Mouse (Mus musculus) limb, embryonic 15.5 days (tissue): ENCODE results near the gene Slc5a8. TPM values are rescaled to one million over a fixed set of nuclear protein-coding genes. Genes with fewer than 3 reads are reported as not detected.

ENCODE experiments used
- ATAC-seq: fragments of 200-750 bp; cut with Nextera tagmentation; 2 replicates; pipeline ENCODE4 v1.8.0; 2017; ENCODE audit warnings: low read depth, moderate TSS enrichment; ENCODE audit not compliant: insufficient number of reproducible peaks, low FRiP score, low TSS enrichment
- H3K27ac ChIP-seq: fragments of 300-500 bp; sonication (generic); 2 replicates; pipeline ENCODE4 v1.5.1; 2015; ENCODE audit warnings: moderate library complexity, mild to moderate bottlenecking, inconsistent platforms
- H3K27me3 ChIP-seq: fragments of 300-500 bp; sonication (generic); 2 replicates; pipeline ENCODE4 v1.6.1; 2015; ENCODE audit warnings: inconsistent platforms
- H3K36me3 ChIP-seq: fragments of 300-500 bp; sonication (generic); 2 replicates; pipeline ENCODE4 v1.6.1; 2015; ENCODE audit warnings: inconsistent platforms
- H3K4me1 ChIP-seq: fragments of 300-500 bp; sonication (generic); 2 replicates; pipeline ENCODE4 v1.6.1; 2015; ENCODE audit warnings: inconsistent platforms
- H3K4me2 ChIP-seq: fragments of 300-500 bp; sonication (generic); 2 replicates; pipeline ENCODE4 v1.6.1; 2015; ENCODE audit warnings: mild to moderate bottlenecking, inconsistent platforms
- H3K4me3 ChIP-seq: fragments of 300-500 bp; sonication (generic); 2 replicates; pipeline ENCODE4 v1.5.1; 2015; ENCODE audit warnings: mild to moderate bottlenecking, inconsistent platforms
- H3K9ac ChIP-seq: fragments of 300-500 bp; sonication (generic); 2 replicates; pipeline ENCODE4 v1.6.1; 2015; ENCODE audit warnings: inconsistent platforms
- H3K9me3 ChIP-seq: fragments of 300-500 bp; sonication (generic); 2 replicates; pipeline ENCODE4 v1.6.1; 2016; ENCODE audit warnings: inconsistent platforms
- WGBS: fragments of 180-500 bp; shearing (Covaris S2); methylation state at CpG from one replicate; pipeline ENCODE4 v1.1.7; 2015; 5-methylcytosine and 5-hydroxymethylcytosine counted together
- polyA plus RNA-seq: library from polyadenylated mRNA; unstranded; fragments of >200 nt; fragmentation: Nextera tagmentation; extraction: Ambion mirVana; gene quantifications from 2 replicates; pipeline ENCODE4 v1.2.1, GENCODE M21; 2015

Gene Slc5a8
- polyA plus RNA-seq, result 0.07 TPM in 1 of 2 replicates, not detected in the other

DNA sequence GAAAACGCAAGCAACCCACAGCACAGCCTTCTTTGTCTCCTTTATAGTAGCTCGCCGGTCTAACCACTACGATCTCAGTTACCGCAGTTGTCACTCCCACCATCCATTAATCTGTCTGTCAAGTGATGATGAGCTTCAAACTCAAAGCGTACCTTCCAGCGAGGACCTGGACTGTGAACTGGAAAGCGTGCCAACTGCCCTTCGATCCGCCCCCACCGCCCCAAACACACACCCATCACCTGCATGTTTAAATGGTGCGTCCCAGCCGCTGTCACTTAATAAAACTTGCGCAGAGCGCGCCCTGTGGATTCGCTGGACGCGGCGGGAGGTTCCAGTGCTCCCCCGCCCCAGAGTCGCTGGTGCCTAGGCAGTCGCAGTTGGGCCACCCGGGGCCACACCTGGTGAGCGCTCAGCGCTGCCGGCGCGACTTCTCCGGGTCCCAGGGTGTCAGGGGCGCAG is at the start of gene Slc5a8:
Slc5a8 (plus strand) TSS at position 361 of the 459 bp plus-strand sequence.
- no peaks in the 10 kb centered on the region for H3K9me3 ChIP-seq
- no peak within 1 kb of the TSS for H3K9ac ChIP-seq
- H3K4me2 ChIP-seq, result peak within 1 kb of the TSS; percentile 37
- peaks cover 8% of the 10 kb centered on the region for H3K4me1 ChIP-seq
- ATAC-seq, result no peak
- peak within 1 kb of the TSS; percentile 21 for H3K4me3 ChIP-seq
- WGBS, result 2% methylated on average over 31 of the region's 31 CpGs
- peaks cover 38% of the 10 kb centered on the region for H3K27me3 ChIP-seq
- no peak within 1 kb of the TSS for H3K27ac ChIP-seq
- H3K36me3 ChIP-seq, result no peaks in the 10 kb centered on the region

DNA sequence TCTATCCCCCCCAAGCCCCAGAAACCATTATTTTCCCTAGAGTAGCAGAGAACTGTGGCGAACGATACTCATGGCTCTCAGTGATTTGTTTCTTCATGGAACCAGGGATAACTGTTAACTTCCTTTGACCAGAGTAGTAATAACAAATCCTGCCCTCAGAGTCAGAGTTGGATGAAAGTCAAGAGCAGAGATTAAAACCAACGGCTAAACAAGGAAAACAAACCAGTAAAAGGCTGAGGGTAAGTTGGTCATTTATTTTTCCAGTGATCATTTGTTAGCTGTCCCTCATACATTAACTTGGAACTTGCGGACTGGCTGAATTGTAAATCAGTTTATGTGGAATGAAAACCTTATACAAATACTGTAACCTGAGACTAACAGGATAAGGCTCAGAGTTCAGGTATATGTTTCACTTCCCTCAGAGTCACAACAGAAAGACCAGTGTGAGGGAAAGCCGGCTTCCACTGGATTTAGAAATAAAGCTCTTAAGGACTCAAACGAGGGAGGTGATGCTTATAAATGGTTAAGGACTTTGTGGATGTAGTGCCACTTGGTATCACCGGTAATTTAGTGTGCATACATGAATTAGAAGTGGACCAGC is 36.8 kb upstream of the Slc5a8 start:
- no peak for ATAC-seq
- WGBS, result 60% methylated on average over 7 of the region's 7 CpGs
- Histone ChIP-seq H3K4me2 (no peak overlapping the region), H3K9ac (no peak overlapping the region), H3K9me3 (no peaks in the 10 kb centered on the region), H3K36me3 (no peaks in the 10 kb centered on the region), H3K27ac (no peak overlapping the region), H3K4me3 (no peak overlapping the region), H3K27me3 (no peaks in the 10 kb centered on the region), H3K4me1 (no peaks in the 10 kb centered on the region)

DNA sequence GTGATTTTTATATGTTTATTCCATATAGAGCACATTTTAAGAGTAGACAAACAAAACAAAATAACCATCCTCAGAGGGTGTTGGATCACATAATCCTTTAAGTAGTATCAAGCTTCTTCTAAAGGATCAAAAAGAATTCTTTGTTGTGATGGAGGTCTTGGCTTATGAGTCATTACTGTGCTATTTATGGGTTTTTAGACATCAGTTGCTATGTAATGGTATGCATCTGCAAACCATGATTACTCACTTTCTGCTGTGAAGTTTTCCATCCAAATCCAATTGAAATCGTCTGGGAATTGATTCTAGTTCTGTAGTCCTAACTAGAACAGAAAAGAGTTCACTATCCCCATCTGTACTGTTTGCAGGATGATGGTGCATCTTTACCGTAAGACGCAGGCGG is 35.8 kb upstream of the Slc5a8 start:
- Histone ChIP-seq H3K4me3 (no peak overlapping the region), H3K9ac (no peak overlapping the region), H3K4me2 (no peak overlapping the region), H3K27me3 (no peaks in the 10 kb centered on the region), H3K27ac (no peak overlapping the region), H3K4me1 (no peaks in the 10 kb centered on the region), H3K36me3 (no peaks in the 10 kb centered on the region), H3K9me3 (no peaks in the 10 kb centered on the region)
- 80% methylated on average over 4 of the region's 4 CpGs for WGBS
- ATAC-seq, result no peak

GRCm38 (mm10) chr10:88853326-88853725 is 32.5 kb upstream of the Slc5a8 start:
- no peak for ATAC-seq
- H3K4me2 ChIP-seq, result no peak overlapping the region
- H3K4me1 ChIP-seq, result no peaks in the 10 kb centered on the region
- H3K36me3 ChIP-seq, result no peaks in the 10 kb centered on the region
- no peaks in the 10 kb centered on the region for H3K9me3 ChIP-seq
- H3K9ac ChIP-seq, result no peak overlapping the region
- WGBS, result 86% methylated on average over 7 of the region's 7 CpGs
- no peaks in the 10 kb centered on the region for H3K27me3 ChIP-seq
- H3K4me3 ChIP-seq, result no peak overlapping the region
- H3K27ac ChIP-seq, result no peak overlapping the region

- H3K4me2 ChIP-seq, result no peak overlapping the region
- no peaks in the 10 kb centered on the region for H3K36me3 ChIP-seq
- no peaks in the 10 kb centered on the region for H3K4me1 ChIP-seq
- H3K27me3 ChIP-seq, result no peaks in the 10 kb centered on the region
- no peak overlapping the region for H3K4me3 ChIP-seq
- WGBS, result 67% methylated on average over 3 of the region's 3 CpGs
- H3K27ac ChIP-seq, result no peak overlapping the region
- ATAC-seq, result no peak
- no peaks in the 10 kb centered on the region for H3K9me3 ChIP-seq
- no peak overlapping the region for H3K9ac ChIP-seq
Measured at GRCm38 (mm10) chr10:88860911-88861310, 24.9 kb upstream of the Slc5a8 start.

DNA sequence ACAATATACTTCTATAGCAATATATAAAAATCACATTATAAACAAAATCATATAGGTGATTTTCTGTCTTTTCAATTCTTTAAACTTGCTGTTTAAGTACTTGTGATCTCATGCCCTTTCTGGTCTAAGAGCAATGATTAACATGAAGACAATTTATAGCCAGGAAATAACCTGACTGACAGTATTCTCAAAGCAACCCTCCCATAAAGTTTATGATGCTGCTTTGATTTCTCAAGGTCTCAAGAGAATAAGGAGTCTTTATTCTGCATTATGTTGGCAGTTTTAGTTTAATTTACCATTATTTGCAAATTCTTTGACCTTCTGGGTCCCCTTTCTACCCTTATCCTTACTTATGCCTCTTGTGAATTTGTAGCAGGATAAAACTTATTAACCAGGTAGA is 24.4 kb upstream of the Slc5a8 start:
- Histone ChIP-seq H3K27me3 (no peaks in the 10 kb centered on the region), H3K9me3 (no peaks in the 10 kb centered on the region), H3K4me3 (no peak overlapping the region), H3K4me1 (no peaks in the 10 kb centered on the region), H3K9ac (no peak overlapping the region), H3K4me2 (no peak overlapping the region), H3K27ac (no peak overlapping the region), H3K36me3 (no peaks in the 10 kb centered on the region)
- no peak for ATAC-seq

GRCm38 (mm10) chr10:88862293-88862692 is 23.5 kb upstream of the Slc5a8 start:
- H3K27ac ChIP-seq, result no peak overlapping the region
- WGBS, result 88% methylated on average over 5 of the region's 5 CpGs
- H3K4me1 ChIP-seq, result no peaks in the 10 kb centered on the region
- no peak overlapping the region for H3K4me2 ChIP-seq
- H3K9me3 ChIP-seq, result no peaks in the 10 kb centered on the region
- H3K4me3 ChIP-seq, result no peak overlapping the region
- no peak overlapping the region for H3K9ac ChIP-seq
- ATAC-seq, result no peak
- no peaks in the 10 kb centered on the region for H3K27me3 ChIP-seq
- no peaks in the 10 kb centered on the region for H3K36me3 ChIP-seq

GRCm38 (mm10) chr10:88866017-88866416 is 19.8 kb upstream of the Slc5a8 start:
- Histone ChIP-seq H3K27me3 (no peaks in the 10 kb centered on the region), H3K4me1 (no peaks in the 10 kb centered on the region), H3K36me3 (no peaks in the 10 kb centered on the region), H3K4me2 (no peak overlapping the region), H3K9me3 (no peaks in the 10 kb centered on the region), H3K27ac (no peak overlapping the region), H3K9ac (no peak overlapping the region), H3K4me3 (no peak overlapping the region)
- ATAC-seq, result no peak
- WGBS, result 52% methylated on average over 2 of the region's 2 CpGs

GRCm38 (mm10) chr10:88874870-88875269 is 10.9 kb upstream of the Slc5a8 start:
- no peaks in the 10 kb centered on the region for H3K4me1 ChIP-seq
- H3K9me3 ChIP-seq, result no peaks in the 10 kb centered on the region
- H3K4me3 ChIP-seq, result no peak overlapping the region
- 65% methylated on average over 5 of the region's 5 CpGs for WGBS
- no peaks in the 10 kb centered on the region for H3K36me3 ChIP-seq
- H3K27ac ChIP-seq, result no peak overlapping the region
- no peak overlapping the region for H3K4me2 ChIP-seq
- no peak overlapping the region for H3K9ac ChIP-seq
- no peaks in the 10 kb centered on the region for H3K27me3 ChIP-seq
- no peak for ATAC-seq

DNA sequence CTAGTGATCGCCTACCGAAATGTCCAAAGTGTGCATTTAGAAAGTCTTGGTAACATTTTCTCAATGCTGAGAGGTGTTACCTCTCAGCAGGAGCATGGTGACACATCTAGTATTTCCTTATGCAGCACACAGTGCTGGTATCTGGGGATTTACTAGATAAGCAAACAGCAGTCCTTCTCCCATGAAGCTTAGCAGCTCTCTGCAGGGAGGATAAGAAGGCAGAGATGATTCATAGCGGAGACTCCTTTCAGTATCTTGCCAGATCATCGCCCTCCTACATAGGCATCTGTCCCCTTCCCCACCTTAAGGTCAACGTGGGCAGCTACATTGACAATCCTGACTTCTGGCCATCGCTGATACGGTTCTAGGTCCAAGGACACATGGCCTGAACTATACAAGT is 8.4 kb upstream of the Slc5a8 start:
- Histone ChIP-seq H3K4me2 (no peak overlapping the region), H3K27ac (no peak overlapping the region), H3K4me3 (no peak overlapping the region), H3K9ac (no peak overlapping the region), H3K4me1 (no peaks in the 10 kb centered on the region), H3K9me3 (no peaks in the 10 kb centered on the region), H3K36me3 (no peaks in the 10 kb centered on the region), H3K27me3 (no peaks in the 10 kb centered on the region)
- WGBS, result 83% methylated on average over 7 of the region's 7 CpGs
- ATAC-seq, result no peak

DNA sequence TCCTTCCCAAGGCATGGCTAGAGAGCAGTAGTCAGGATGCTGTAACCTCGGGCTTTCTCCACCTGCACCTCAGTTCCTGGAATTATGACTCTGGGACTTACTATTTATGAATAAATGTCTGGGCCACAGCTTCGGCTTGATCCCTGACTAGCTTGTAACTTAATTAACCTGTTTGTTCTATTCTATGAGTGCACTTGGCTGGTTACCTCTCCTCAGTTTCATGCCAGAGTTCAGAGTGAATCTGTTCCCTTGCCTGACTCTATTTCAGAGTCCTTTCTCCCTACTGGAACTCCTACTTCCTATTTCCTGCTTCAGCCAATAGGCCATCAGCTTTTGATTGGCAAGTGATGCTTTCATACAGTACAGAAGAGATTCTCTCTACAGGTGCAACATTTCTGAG is 2.1 kb upstream of the Slc5a8 start:
- peaks cover 8% of the 10 kb centered on the region for H3K4me1 ChIP-seq
- no peaks in the 10 kb centered on the region for H3K36me3 ChIP-seq
- peaks cover 36% of the 10 kb centered on the region for H3K27me3 ChIP-seq
- H3K4me2 ChIP-seq, result no peak overlapping the region
- H3K4me3 ChIP-seq, result no peak overlapping the region
- WGBS, result 77% methylated on average over 2 of the region's 2 CpGs
- H3K9me3 ChIP-seq, result no peaks in the 10 kb centered on the region
- H3K9ac ChIP-seq, result no peak overlapping the region
- ATAC-seq, result no peak
- H3K27ac ChIP-seq, result no peak overlapping the region

DNA sequence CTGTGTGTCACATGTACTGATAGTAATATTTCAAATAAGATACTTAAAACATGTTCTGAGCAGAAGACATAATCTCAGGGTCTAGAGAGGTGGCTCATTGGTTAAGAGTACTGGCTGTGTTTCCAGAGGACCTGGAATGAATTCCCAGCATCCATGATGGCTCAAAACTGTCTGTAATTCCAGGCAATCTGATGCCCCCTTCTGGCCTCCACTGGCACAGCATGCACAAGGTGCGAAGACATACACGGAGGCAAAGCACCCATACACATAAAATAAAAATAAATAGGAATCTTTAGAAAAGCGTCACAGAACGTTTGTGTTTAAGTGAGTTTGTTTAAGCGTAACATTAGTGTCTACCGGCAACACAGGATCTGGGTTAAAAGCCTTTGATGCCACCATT is 956 bp upstream of the Slc5a8 start:
- H3K4me1 ChIP-seq, result peaks cover 8% of the 10 kb centered on the region
- no peak overlapping the region for H3K9ac ChIP-seq
- WGBS, result 73% methylated on average over 6 of the region's 6 CpGs
- H3K4me2 ChIP-seq, result no peak overlapping the region
- H3K9me3 ChIP-seq, result no peaks in the 10 kb centered on the region
- H3K27me3 ChIP-seq, result peaks cover 38% of the 10 kb centered on the region
- H3K27ac ChIP-seq, result no peak overlapping the region
- ATAC-seq, result no peak
- H3K4me3 ChIP-seq, result no peak overlapping the region
- H3K36me3 ChIP-seq, result no peaks in the 10 kb centered on the region

GRCm38 (mm10) chr10:88886114-88886513 is 322 bp downstream of the Slc5a8 start:
- no peaks in the 10 kb centered on the region for H3K36me3 ChIP-seq
- H3K4me2 ChIP-seq, result peak overlapping the region; percentile 37
- H3K4me1 ChIP-seq, result peaks cover 8% of the 10 kb centered on the region
- H3K4me3 ChIP-seq, result peak overlapping the region; percentile 21
- H3K9ac ChIP-seq, result no peak overlapping the region
- H3K9me3 ChIP-seq, result no peaks in the 10 kb centered on the region
- H3K27me3 ChIP-seq, result peaks cover 38% of the 10 kb centered on the region
- ATAC-seq, result no peak
- H3K27ac ChIP-seq, result no peak overlapping the region
- WGBS, result 3% methylated on average over 31 of the region's 32 CpGs
